Mouse (Mus musculus): ENCODE measurements around the gene Nccrp1.
A peak's percentile ranks its signal among the peaks of the same experiment; 100 is the strongest.
"Not testable (repeated sequence)": the region's sequence is repeated elsewhere in the genome, so short reads cannot be mapped to it uniquely, and the experiment has no call there.

The Nccrp1 gene

DNA sequence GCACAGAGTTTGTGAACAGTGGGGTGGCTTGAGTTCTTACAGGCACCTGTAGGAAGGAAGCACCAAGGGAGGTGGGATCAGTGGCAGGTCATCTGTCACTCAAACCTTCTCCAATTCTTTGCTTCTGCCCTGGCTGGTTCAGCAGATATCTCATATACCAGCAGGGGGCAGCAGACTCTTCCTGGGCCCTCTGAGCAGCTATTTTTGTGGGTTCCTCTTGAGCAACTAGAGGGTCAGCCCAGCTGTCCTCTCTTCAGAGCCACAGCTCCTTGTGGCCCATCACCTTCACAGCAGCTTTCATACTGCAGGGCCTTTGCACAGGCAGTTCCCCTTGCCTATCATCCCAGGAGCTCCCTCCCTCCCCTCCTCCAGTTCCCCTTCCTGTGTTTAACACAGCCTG lies 21.2 kb upstream of the Nccrp1 start:
- DNase-seq = peak; percentile 51

DNA sequence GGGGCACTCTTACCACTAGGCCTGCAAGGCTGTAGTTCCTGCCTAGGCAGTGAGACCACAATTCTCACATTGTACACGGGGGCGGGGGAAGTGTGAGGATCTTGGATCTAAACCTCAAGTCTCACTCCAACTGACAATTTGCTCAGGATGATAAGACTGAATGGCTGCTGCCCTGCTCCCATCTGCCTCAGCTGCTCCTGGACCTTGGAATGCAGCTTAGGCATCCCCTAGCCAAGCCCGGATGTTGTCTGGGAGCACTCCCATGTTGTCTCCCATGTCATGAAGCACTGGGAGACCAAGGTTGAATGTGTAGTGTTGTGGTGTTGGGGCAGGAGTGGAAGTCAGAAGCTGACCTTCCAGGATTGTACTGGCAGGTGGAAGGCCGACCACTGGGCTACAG lies 20.5 kb upstream of the Nccrp1 start:
- DNase-seq = no peak

DNA sequence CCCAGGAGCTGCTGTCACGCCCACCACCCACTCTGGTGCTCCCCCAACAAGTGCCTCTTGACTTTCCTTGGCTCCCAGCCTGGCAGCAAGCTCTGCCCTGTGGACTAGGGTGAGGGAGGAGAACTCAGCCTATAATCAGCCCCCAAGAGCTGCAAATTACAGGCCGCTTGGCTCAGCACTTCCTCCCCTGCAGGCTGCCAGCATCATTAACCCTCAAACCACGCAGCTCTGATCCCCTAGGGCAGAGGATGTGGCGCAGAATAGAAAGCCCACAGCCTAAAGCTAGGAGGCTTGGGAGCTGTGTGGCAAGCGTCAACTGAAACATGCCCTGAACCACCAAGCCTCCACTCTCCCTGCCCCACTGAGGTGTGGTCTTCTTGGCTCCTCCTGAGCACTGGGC lies 18.4 kb upstream of the Nccrp1 start:
- DNase-seq = no peak

GRCm38 (mm10) chr7:28562951-28563350 lies 15.9 kb upstream of the Nccrp1 start:
- no peak for DNase-seq

DNA sequence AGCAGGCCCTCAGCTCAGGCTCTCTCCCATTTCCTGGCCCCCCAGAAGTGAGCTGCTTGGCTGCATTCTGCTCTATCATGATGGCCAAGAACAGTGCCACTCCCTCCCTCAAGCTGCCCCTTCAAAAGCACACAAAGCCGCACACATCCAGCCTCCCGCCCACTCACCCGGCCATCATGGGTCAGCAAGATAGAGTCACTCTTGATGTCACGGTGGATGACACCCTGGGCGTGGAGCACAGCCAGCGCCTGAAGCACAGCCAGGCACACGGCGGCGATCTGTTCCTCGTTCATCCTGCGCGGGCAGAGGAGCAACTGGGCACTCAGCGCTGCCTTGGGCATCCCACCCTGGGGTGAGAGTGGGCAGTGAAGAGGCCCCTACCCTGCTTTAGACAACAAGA lies 15.3 kb upstream of the Nccrp1 start:
- DNase-seq = no peak

DNA sequence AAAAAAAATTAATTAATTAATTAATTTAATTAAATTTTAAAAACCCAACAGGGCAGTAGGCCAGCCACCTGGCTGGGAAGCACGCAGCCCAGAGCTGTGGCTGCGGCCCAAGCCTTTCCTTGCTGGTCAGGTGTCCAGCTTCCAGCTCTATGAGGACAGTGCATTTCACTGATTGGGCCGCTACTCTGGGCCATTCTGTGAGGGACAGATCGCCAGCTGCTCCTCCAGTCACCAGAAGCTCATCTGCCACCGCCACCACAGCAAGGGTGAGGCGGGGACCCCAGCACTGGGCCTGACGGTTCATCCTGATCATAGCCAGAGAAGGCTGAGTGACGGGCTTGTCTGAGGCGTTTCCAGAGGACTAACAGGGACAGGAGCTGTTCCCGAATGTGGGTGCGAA lies 14.9 kb upstream of the Nccrp1 start:
- DNase-seq = no peak

GRCm38 (mm10) chr7:28560856-28561255 lies 13.8 kb upstream of the Nccrp1 start:
- no peak for DNase-seq

- no peak for DNase-seq
Measured at GRCm38 (mm10) chr7:28558486-28558885, 11.4 kb upstream of the Nccrp1 start.

DNA sequence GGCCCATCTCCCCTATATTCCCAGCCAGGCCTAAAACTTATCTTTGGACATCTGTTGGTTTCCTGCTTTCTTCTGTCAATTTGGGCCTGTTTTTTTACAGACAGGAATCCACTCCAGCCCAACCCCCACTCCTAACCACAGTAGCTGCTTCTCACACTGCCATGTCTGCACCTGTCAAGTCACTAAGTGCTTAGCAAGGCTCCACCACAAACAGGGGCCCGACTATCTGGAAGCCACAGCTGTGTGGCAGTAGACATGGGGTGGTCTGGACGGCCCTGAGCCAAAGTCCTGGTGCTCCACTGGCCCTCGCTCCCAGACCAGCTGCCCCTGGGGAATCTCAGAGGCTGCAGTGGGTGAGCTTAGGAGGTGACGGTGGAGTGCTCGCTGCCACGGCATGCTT lies 10.7 kb upstream of the Nccrp1 start:
- DNase-seq = no peak

DNA sequence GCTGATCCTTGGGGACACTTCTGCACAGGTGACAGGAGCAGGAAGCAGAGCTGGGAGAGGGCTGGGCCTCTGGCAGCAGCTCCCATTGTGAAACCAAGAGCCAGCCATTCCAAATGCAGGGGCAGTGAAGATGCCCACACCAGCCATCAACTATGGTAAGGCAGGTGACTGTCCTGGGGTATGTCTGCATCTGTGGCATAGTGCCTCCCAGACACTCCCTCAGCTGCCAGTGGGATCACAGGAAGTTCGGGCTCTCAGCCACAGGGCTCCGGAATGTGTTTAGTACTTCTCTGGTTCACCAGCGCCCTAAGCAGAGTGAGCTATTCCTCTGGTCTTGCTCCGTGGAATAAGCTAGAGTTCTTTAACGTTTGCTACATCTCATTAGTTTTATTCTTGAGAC lies 10.0 kb upstream of the Nccrp1 start:
- DNase-seq = no peak

GRCm38 (mm10) chr7:28555939-28556535 lies 9.0 kb upstream of the Nccrp1 start:
- DNase-seq = no peak

DNA sequence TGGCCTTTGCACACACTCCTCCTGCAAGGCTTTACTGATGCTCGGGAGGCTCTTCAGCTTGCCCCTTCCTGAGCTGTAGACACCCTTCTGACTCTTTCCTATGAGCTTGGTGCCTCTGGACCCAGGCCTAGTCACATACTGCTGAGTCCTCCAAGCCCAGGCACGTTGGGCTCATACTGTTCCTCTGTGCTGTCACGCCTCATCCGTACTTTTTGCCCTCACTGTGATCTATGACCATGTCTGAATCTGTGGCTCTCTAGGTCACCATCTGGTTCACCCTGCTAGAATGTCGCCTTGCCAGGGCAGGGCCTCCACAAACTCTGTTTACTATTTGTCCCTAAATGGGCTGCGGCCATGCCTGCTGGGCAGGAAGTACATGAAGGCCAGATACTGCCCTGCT lies 6.0 kb upstream of the Nccrp1 start:
- DNase-seq = no peak

GRCm38 (mm10) chr7:28547628-28548027 lies 574 bp upstream of the Nccrp1 start:
- DNase-seq = no peak

GRCm38 (mm10) chr7:28546649-28547048 lies 405 bp downstream of the Nccrp1 start:
- no peak for DNase-seq

DNA sequence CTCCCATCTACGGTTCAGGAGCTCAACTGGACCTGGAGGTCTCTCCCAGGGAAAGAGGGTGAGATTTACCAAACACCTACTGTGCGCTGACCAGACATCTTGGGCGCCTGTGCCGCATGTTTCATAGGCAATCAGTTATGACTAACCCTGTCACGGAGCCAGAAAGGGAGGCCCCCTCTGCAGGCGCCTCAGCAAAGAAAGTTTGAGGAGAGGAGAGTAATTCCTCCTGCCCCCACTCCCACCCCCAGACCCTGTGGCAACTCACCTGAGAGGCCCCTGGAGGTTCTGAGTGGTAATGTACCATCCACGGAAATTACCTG lies 1.2 kb downstream of the Nccrp1 start:
- no peak for DNase-seq

- no peak for DNase-seq
Measured at GRCm38 (mm10) chr7:28545048-28545890, 1.8 kb downstream of the Nccrp1 start.

- DNase-seq = no peak
Measured at GRCm38 (mm10) chr7:28544051-28544601, 2.9 kb downstream of the Nccrp1 start.

- DNase-seq = no peak
Measured at GRCm38 (mm10) chr7:28540526-28540925, 6.5 kb downstream of the Nccrp1 start, which contains the start of gene Sycn. Gene Sycn (plus strand): TSS chr7:28540885.

DNA sequence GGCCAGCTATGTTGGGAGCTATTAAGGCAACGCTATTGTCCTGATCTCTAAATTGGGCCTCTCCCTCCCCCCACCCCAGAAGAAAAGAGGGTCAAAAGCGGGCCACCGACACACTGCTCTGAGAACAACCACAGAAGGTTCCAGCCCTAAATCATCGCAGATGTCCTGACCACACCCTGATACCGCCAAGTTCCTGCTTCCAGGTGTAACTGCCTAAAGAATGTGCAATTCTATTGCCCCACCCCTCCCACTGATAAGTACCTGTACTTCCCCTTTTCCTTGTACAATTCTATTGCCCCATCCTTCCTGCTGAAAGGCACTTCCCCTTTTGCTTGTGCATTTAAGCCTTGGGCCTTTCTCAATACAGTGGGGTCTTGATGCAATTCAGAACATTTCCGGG lies 8.2 kb downstream of the Nccrp1 start:
- DNase-seq = not testable (repeated sequence)

DNA sequence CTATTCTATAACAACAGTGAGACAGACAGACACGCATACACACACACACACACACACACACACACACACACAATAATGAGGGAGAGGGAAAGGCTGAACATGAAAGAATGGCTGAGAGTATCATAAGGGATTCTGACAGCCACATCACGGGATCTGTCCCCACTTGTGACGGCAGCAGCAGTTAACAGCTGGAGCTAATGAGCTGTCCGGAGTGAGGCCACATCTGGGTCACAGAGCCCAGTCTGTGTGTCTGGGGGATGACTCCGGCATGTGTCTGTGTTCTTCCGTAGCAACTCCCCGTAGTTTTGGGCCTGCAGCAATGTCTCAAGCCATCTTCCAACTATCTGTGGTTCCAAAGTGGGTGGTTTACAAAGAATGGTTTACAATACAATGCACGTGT lies 15.0 kb downstream of the Nccrp1 start:
- DNase-seq = no peak

DNA sequence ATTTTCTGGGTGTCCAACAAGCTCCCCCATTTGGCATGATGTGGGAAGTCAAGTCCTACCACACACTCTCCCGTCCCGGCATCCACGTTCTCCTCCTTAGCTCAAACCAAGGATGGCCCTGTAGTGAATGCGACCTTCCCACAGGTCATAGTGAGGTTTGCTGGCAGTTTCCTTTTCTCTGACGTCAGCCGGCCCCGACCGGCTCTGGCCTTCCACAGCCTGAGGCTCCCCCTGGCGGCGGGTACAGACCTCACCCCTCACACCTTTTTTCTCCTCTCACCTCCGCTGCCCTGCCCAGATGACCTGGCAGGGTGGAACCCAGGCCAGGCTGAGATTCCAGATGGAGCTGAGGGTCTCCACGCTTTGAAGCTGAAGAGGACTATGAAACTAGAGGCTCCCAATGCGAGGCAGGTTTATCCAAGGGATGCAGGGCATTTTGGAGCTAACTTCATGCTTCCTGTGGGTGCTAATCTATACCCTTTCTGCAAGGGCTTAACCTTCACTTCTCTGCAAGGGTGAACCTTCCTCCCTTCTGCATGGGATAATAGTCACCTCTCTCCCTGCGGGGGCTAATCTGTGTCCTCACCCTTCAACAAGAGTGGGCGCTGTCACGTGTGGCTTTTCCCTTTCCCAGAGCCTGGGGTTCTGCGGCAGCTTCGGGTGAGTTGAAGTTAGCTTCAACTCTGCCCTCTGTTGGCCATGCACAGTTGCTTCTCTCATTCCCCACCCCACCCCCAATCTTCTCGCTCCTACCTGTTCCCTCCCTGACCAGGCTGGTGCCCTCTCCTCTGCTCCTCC lies 18.9 kb downstream of the Nccrp1 start:
- DNase-seq = peak; percentile 66

DNA sequence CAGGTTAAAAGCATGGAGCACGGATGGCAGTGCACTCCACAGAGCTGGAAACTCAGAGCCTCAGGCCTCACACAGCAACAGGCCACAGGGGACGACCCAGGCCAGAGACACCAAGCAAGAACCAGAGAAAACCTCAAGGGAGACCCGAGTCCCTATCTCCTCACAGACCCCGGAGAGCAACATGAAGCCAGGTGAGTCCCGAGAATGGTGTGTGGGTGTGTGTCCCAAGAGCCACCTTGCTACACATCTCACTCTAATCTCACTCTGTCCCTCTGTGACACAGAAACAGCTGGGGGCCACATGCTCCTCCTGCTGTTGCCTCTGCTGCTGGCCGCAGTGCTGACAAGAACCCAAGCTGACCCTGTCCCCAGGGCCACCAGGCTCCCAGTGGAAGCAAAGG lies 24.5 kb downstream of the Nccrp1 start, which contains the start of gene Ifnl3:
TSS of gene Ifnl3 (plus strand) at position 301 of the 400 bp plus-strand sequence.
- DNase-seq = not testable (repeated sequence)

GRCm38 (mm10) chr7:28511441-28511840 lies 35.6 kb downstream of the Nccrp1 start:
- DNase-seq = no peak

Measured in right cerebral cortex, postnatal 14 days (tissue).